Mouse (Mus musculus) forebrain, embryonic 10.5 days (tissue): ENCODE measurements around the gene Wfikkn1. TPM values are rescaled to one million over a fixed set of nuclear protein-coding genes. Genes with fewer than 3 reads are reported as not detected.
A peak's percentile ranks its signal among the peaks of the same experiment; 100 is the strongest.

Experiments used
- DNase-seq: peaks from one replicate; pipeline ENCODE4 v3.0.0-alpha.2; 2017; ENCODE audit warnings: low spot score; ENCODE audit errors: extremely low spot score
- H3K27ac ChIP-seq: fragments of 300-500 bp; sonication (generic); 2 replicates; pipeline ENCODE4 v1.5.1; 2016; ENCODE audit warnings: mild to moderate bottlenecking
- H3K27me3 ChIP-seq: fragments of 300-500 bp; sonication (generic); 2 replicates; pipeline ENCODE4 v1.6.1; 2016; ENCODE audit warnings: mild to moderate bottlenecking; ENCODE audit not compliant: poor library complexity, severe bottlenecking
- H3K36me3 ChIP-seq: fragments of 300-500 bp; sonication (generic); replicated peaks from 2 replicates; pipeline ENCODE4 v1.6.1; 2016; ENCODE audit warnings: mild to moderate bottlenecking, moderate library complexity
- H3K4me1 ChIP-seq: fragments of 300-500 bp; sonication (generic); 2 replicates; pipeline ENCODE4 v1.6.1; 2016
- H3K4me3 ChIP-seq: fragments of 300-500 bp; sonication (generic); 2 replicates; pipeline ENCODE4 v1.5.1; 2016; ENCODE audit warnings: mild to moderate bottlenecking, moderate library complexity
- H3K9me3 ChIP-seq: fragments of 300-500 bp; sonication (generic); 2 replicates; pipeline ENCODE4 v1.6.1; 2016; ENCODE audit warnings: mild to moderate bottlenecking, moderate library complexity
- WGBS: fragments of 180-500 bp; shearing (Covaris S2); methylation state at CpG from one replicate; pipeline ENCODE4 v1.1.7; 2016; 5-methylcytosine and 5-hydroxymethylcytosine counted together
- polyA plus RNA-seq: library from polyadenylated mRNA; unstranded; fragments of >200 nt; fragmentation: Nextera tagmentation; extraction: Ambion mirVana; gene quantifications from 2 replicates; pipeline ENCODE4 v1.2.1, GENCODE M21; 2016

The Wfikkn1 gene
- polyA plus RNA-seq, 1 experiment from 2014 or later: 4.2 TPM

DNA sequence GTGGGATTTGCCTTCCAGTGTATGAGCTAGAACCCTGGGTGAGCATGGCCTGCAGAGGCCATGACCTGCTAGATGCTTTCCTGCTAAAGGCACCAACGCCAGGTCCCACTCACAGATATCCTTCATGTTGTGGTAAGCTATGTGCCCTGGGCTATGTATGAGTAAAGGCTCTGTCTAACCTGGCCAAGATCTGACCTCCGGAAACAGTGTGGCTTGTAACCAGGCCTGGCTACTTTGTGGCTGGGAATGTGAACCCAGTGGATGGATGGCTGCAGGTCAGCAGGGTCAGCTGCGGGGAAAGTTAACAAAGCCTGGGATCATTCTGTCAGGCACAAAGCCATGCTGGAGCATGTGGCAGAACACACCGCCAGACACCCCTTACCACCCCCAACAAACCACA, 1.0 kb upstream of the Wfikkn1 start:
- Histone ChIP-seq H3K4me3 (peak overlapping the region; percentile 23; the same call in 1 of the 2 replicates), H3K9me3 (no peaks in the 10 kb centered on the region), H3K27ac (peak overlapping the region; percentile 87), H3K27me3 (no peaks in the 10 kb centered on the region), H3K4me1 (peaks cover 80% of the 10 kb centered on the region), H3K36me3 (peaks cover 64% of the 10 kb centered on the region)
- no peak for DNase-seq
- WGBS: 14% methylated on average over 4 of the region's 4 CpGs

GRCm38 (mm10) chr17:25880913-25881641, 419 bp upstream of the Wfikkn1 start:
- WGBS: 4% methylated on average over 5 of the region's 5 CpGs
- H3K36me3 ChIP-seq: peaks cover 66% of the 10 kb centered on the region

GRCm38 (mm10) chr17:25879750-25880149, 908 bp downstream of the Wfikkn1 start:
- peak overlapping the region; percentile 23 for H3K4me3 ChIP-seq
- peaks cover 62% of the 10 kb centered on the region for H3K36me3 ChIP-seq
- H3K9me3 ChIP-seq: no peaks in the 10 kb centered on the region
- peak overlapping the region; percentile 87 for H3K27ac ChIP-seq
- H3K27me3 ChIP-seq: no peaks in the 10 kb centered on the region
- WGBS: 77% methylated on average over 8 of the region's 8 CpGs
- no peak for DNase-seq
- peaks cover 85% of the 10 kb centered on the region for H3K4me1 ChIP-seq

More at GRCm38 (mm10) chr17:25880913-25881641, 419 bp upstream of the Wfikkn1 start:
- Histone ChIP-seq H3K27ac (peak overlapping the region; percentile 87), H3K9me3 (no peaks in the 10 kb centered on the region), H3K4me1 (peaks cover 87% of the 10 kb centered on the region), H3K27me3 (no peaks in the 10 kb centered on the region), H3K4me3 (peak overlapping the region; percentile 23; the same call in 1 of the 2 replicates)
- DNase-seq: peak; percentile 64

DNA sequence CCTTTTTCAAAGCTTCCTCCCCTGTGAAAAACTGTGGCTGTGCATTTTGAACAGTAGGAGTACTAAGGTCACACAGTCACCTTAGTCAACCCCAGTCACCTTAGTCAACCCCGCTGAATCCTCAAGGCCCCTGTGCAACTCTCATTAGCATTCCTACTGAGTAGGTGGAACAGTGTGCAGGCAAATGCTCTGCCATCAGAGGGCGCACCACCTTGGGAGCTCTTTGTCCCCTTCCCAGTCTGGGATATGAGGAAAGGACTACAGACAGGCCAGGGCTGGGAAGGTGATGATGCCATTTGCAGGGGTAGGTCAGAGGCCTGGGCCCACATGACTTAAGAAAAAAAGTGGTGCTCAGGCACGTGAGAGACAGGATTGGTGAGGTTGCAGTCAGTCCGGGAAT, 1.4 kb downstream of the Wfikkn1 start:
- H3K4me1 ChIP-seq: peaks cover 86% of the 10 kb centered on the region
- 42% methylated on average over 4 of the region's 4 CpGs for WGBS

DNA sequence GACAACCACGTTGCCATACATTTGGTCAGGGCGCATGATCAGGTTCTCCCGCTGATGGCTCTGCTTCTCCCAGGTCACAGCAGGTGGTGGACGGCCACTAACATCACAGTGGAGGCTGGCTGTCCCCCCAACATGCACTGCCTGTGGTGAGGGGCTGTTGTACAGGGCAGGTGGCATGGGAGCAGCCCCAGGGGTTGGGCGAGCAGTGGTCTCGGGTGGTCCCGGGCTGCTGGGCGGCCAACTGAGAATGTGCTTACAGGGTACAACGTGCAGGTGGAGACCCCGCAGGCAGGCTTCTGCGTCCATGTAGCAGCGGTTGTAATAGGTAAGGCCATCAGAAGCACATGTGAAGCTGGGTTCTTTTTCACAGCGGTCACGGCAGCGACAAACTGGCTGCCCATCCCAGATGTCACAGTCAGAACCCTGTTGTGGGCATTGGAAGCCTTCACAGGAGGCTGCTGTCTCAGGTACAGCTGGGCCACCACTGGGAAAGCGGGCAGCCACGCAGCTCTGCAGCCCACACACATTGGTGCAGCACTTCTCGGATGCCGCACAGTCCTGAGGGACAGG, 2.0 kb downstream of the Wfikkn1 start:
- H3K4me1 ChIP-seq: peaks cover 88% of the 10 kb centered on the region
- peak overlapping the region; percentile 87; the same call in 1 of the 2 replicates for H3K27ac ChIP-seq
- no peak for DNase-seq
- 0 out of 2 replicates have a peak overlapping the region, but pooled peaks have one; percentile 23 for H3K4me3 ChIP-seq
- 88% methylated on average over 19 of the region's 19 CpGs for WGBS
- H3K9me3 ChIP-seq: no peaks in the 10 kb centered on the region
- no peaks in the 10 kb centered on the region for H3K27me3 ChIP-seq
- peaks cover 51% of the 10 kb centered on the region for H3K36me3 ChIP-seq

More for the DNA sequence above, 1.4 kb downstream of the Wfikkn1 start:
- H3K4me3 ChIP-seq: peak overlapping the region; percentile 23; the same call in 1 of the 2 replicates
- DNase-seq: no peak
- peaks cover 57% of the 10 kb centered on the region for H3K36me3 ChIP-seq
- no peaks in the 10 kb centered on the region for H3K27me3 ChIP-seq
- H3K27ac ChIP-seq: peak overlapping the region; percentile 87
- H3K9me3 ChIP-seq: no peaks in the 10 kb centered on the region

DNA sequence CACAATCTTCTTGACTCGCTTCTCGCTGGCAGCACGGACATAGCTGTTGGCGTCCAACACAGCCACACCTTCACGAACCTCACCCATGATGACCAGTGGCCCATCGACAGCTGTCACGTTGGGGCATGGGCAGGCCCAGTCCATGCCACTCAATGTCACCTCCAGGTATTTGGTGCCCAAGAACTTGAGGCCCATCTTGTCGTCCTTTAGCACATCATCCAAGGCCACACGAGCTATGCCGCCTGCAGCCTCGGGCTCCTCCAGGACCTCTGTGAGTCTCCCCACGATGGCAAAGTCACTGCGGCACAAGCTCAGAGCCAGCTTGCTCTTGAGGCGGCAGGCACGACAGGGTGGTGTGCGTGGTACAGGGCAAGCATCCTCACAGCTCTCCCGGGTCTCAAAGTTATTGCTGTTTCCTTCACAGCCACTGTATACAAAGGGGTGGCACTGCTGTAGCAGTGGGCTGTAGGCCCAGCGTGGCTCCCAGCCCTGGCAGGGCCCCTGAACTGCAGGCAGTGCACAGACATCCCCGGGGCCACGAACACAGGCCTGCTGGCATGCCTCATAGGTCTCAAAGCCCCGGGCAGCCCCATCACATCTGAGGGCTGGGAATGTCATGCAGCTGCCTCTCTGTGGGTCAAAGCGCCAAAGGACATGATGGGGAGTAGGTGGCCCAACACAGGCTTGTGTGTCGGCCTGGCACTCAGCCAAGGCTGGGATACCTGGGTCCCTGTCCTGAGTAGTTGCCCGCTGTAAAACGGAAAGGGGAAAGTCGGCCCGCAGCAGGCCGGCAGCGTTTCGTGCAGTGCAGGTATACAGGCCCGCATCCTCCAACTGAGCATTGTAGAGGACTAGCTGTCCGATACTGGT, 2.7 kb downstream of the Wfikkn1 start:
- H3K4me1 ChIP-seq: peaks cover 82% of the 10 kb centered on the region
- peaks cover 44% of the 10 kb centered on the region for H3K36me3 ChIP-seq
- no peak overlapping the region for H3K4me3 ChIP-seq
- 94% methylated on average over 32 of the region's 32 CpGs for WGBS
- no peak overlapping the region for H3K27ac ChIP-seq
- DNase-seq: no peak
- no peaks in the 10 kb centered on the region for H3K27me3 ChIP-seq
- no peaks in the 10 kb centered on the region for H3K9me3 ChIP-seq

DNA sequence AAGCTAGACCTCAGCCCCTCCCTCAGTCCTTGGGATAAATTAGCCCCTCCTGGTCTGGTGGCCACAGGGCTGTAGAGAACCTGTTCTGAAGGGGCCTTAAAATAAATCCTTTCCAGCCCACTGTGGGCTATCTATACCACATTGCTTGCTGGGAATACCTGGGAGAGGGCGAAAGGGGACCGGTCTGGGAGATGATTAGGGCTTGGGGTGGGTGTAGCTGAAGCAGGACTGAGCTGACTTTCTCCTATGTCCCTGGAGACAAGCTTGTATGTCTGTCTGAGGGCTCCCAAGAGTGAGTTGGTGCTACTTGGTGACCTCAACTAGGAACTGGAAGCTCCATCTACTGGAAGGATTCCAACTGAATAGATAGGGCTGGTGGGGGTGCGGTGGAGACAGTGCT, 3.6 kb downstream of the Wfikkn1 start:
- Histone ChIP-seq H3K27ac (no peak overlapping the region), H3K36me3 (peaks cover 35% of the 10 kb centered on the region), H3K9me3 (no peaks in the 10 kb centered on the region), H3K4me1 (peaks cover 72% of the 10 kb centered on the region), H3K4me3 (peak overlapping the region; percentile 85), H3K27me3 (no peaks in the 10 kb centered on the region)
- WGBS: 96% methylated on average over 3 of the region's 3 CpGs
- no peak for DNase-seq

DNA sequence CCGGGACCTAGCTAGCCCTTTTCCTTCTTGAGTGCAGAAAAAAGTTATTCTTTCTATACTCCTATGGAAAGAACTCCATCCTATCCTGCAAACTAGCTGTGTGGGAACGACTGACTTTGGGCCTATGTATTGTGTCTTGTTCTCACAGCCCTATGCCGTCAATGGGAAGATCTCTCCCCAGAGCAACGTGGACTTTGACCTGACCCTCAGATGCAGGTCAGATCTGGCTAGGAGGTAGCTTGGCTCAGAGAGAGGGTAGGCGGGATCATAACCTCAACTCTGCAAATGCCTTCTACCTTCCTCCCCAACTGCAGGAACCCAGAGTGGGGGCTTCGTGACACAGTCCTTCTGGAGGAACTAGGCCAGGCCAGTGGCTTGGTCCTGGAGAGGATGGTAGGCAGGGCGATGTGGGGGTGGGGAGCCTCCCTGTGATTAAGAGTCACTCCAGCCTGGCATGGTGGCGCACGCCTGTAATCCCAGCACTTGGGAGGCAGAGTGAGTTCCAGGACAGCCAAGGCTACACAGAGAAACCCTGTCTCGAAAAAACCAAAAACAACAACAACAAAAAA, 4.2 kb downstream of the Wfikkn1 start:
- no peaks in the 10 kb centered on the region for H3K27me3 ChIP-seq
- 64% methylated on average over 10 of the region's 10 CpGs for WGBS
- H3K27ac ChIP-seq: peak overlapping the region; percentile 94
- DNase-seq: no peak
- H3K4me3 ChIP-seq: peak overlapping the region; percentile 85
- no peaks in the 10 kb centered on the region for H3K9me3 ChIP-seq
- H3K4me1 ChIP-seq: peaks cover 66% of the 10 kb centered on the region
- H3K36me3 ChIP-seq: peaks cover 33% of the 10 kb centered on the region

- Histone ChIP-seq H3K36me3 (peaks cover 33% of the 10 kb centered on the region), H3K4me1 (peaks cover 56% of the 10 kb centered on the region), H3K4me3 (peak overlapping the region; percentile 85), H3K27me3 (no peaks in the 10 kb centered on the region), H3K9me3 (no peaks in the 10 kb centered on the region), H3K27ac (peak overlapping the region; percentile 94)
- peak; percentile 91 for DNase-seq
- under 1% methylated on average over 59 of the region's 59 CpGs for WGBS
Observed at GRCm38 (mm10) chr17:25875171-25876136, 5.2 kb downstream of the Wfikkn1 start.

- Histone ChIP-seq H3K4me3 (peak within 1 kb of the TSS; percentile 85), H3K27me3 (no peaks in the 10 kb centered on the region), H3K27ac (peak within 1 kb of the TSS; percentile 94), H3K4me1 (peaks cover 49% of the 10 kb centered on the region), H3K36me3 (peaks cover 31% of the 10 kb centered on the region), H3K9me3 (no peaks in the 10 kb centered on the region)
- under 1% methylated on average over 25 of the region's 25 CpGs for WGBS
- peak; percentile 93 for DNase-seq
Observed at GRCm38 (mm10) chr17:25874721-25875170, 5.9 kb downstream of the Wfikkn1 start, which contains the start of gene Mettl26. Gene Mettl26, plus strand, starts transcription at chr17:25875074.

- Histone ChIP-seq H3K4me3 (peak overlapping the region; percentile 85), H3K4me1 (peaks cover 48% of the 10 kb centered on the region), H3K9me3 (no peaks in the 10 kb centered on the region), H3K27me3 (no peaks in the 10 kb centered on the region), H3K36me3 (peaks cover 26% of the 10 kb centered on the region), H3K27ac (peak overlapping the region; percentile 94)
- WGBS: 6% methylated on average over 14 of the region's 14 CpGs
- DNase-seq: peak; percentile 38
Observed at GRCm38 (mm10) chr17:25874148-25874720, 6.4 kb downstream of the Wfikkn1 start.
